Mouse (Mus musculus) testis, adult 2 months (tissue): ENCODE results near the gene Actc1.

Experiments used
- CTCF ChIP-seq: fragments of 200-500 bp; IDR thresholded peaks from 2 replicates; pipeline ENCODE4 v1.5.1; 2012; ENCODE audit warnings: low read depth, mild to moderate bottlenecking, inconsistent platforms, low read length, moderate library complexity; ENCODE audit not compliant: control insufficient read depth, insufficient read depth, insufficient replicate concordance
- POLR2A ChIP-seq: fragments of 200-500 bp; IDR thresholded peaks from 2 replicates; pipeline ENCODE4 v1.6.1; 2012; ENCODE audit warnings: low read depth, mild to moderate bottlenecking, inconsistent platforms, low read length, moderate library complexity; ENCODE audit not compliant: control insufficient read depth

GRCm38 (mm10) chr2:114011838-114012237 lies 41.5 kb downstream of the Actc1 start:
- TF ChIP-seq POLR2A (no peak), CTCF (no peak)
